Mouse (Mus musculus) liver (tissue): Measurements from ENCODE around the gene Olfr718-ps1.
"Not testable (repeated sequence)": the region's sequence is repeated elsewhere in the genome, so short reads cannot be mapped to it uniquely, and the experiment has no call there.

Experiments used
- DNase-seq: peaks from one replicate; pipeline ENCODE4 v3.0.0-alpha.2; 2020; ENCODE audit warnings: mixed read lengths

Gene Olfr718-ps1

DNA sequence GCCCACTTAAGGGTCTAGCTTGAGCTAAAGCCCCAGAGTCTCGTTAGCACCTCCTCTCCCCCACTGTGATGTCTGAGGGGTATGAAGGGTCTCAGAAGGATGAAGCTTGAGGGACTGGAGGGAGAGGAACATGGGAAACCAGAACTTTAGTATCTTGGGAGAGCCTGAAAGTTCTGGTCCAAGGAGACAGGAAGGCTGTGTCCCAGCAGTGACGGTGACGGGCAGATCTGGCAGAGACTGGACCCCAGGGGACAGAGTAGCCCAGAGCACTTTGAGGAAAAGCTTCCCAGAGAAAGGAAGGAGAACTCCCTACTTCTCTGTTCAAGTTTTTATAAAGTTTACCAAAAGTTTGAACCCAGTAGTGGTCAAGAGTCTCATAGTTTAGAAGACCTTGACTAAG lies at the start of gene Olfr718-ps1:
Gene Olfr718-ps1 (minus strand): TSS at position 101 of the 400 bp plus-strand sequence.
- no peak for DNase-seq

DNA sequence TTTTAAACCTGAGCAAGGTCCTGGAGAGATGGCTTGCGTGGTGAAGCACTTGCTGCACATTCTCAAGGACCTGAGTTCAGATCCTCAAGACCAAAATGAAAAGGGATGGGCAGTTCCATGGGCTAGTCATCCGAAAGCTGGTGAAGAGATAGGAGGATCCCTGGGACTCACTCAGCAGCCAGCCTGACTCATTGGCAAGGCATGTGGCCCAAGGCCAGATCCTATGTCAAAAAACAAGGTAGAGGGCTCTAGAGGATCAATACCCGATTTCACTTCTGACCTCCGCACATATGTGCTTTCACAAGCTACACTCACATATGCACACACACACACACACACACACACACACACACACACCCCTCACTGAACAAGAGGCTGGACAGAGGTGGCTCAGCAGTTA lies 49.1 kb upstream of the Olfr718-ps1 start:
- no peak for DNase-seq

DNA sequence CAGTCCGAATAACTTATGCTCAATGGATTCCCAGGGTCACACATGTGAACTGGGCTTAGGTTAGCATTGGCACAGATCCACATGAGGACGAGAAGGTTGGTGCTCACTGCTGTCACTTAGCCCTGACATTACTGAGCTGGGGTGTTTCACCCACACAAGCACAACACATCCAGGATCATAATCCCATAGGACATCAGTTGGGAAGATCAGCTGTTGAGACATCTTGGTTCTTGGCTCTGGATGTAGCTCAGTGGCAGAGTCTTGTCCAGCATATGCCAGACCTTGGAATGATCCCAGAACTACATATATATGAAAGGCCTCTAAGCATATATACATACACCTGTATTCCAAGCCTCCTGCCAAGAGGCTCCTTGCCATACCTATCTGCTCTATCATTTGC lies 47.8 kb upstream of the Olfr718-ps1 start:
- DNase-seq: no peak

DNA sequence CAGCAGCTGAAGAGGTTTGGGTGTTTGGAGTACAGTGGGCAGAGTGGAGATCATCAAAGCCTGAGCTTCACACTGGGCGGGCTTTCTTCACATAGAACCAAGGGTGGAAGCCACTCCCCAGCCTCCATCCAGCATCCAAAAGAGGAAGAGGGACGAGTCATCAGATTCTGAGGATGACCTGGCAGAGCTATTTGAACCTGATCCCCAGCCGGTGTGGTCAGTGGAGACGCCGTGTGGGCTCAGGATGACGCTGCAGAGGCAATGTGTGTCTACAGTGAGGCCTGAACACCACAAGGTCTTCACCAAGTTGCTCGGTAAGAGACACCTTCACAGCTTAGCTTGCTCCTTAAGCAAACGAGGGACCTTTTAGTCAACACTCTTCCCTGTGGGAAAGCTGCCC lies 47.4 kb upstream of the Olfr718-ps1 start:
- DNase-seq: not testable (repeated sequence)

DNA sequence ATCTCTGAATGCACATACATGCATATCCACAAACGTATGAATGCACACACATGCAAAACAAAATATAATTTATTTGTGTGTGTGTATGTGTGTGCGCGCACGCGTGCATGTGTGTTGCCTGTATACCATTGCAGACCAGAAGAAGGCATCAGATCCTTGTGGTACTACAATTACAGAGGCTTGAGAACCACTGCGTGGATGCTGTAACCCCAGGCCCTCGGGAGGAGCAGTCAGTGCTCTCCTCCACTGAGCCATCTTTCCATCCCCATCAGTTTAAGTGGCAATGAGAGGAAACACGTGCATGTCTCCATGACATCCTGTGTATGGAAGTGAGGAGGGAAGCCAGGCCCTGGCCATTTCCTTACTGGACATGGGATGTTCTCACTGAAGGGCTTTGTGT lies 45.4 kb upstream of the Olfr718-ps1 start:
- no peak for DNase-seq

DNA sequence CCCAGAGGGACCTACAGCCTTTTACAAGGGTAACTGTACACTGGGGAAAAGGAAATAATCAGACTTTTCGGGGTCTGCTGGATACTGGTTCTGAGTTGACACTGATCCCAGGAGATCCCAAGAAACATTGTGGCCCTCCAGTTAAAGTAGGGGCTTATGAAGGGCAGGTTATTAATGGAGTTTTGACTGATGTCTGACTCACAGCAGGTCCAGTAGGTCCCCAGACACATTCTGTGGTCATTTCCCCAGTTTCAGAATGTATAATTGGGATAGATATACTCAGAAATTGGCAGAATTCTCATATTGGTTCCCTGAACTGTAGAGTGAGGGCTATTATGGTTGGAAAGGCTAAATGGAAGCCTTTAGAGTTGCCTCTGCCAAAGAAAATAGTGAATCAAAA lies 40.6 kb upstream of the Olfr718-ps1 start:
- DNase-seq: not testable (repeated sequence)

DNA sequence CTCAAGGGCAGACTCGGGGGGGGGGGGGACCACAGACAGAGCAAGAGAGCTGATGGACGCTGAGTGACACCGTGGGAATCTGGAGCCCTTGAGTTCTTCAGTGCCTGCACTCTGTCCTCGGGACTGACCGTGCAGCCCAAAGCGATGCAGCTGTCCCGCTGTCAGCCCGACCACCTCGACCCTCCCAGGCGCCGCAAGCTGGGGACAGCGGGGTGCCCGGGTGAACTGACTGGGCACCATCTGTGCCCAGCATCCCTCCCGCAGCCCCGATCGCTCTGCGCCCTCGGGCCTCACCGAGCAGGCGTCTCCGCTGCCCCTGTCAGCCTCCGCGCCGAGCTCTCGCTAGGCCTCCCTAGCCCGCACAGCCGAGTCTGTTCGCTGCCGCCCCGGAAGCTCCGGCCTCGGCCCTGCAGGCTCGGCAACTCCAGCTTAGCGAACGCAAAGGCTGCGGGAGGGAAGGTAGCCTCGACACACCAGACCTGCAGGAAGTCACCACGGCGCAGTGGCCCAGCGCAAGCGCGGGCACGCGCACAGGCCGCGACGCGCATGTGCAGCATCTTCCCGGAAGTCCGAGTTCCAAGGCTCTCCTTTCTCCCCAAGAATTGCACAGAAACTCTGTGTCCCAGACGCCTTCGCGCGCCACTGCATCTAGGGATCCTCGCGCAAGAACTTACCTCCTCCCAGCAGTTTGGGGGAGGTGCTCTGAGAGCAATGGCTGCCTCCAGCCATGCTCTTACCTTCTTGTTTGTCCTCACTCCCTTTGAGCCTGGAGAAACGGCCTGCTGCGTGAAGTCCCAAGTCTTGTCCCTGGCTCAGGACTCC lies 33.1 kb upstream of the Olfr718-ps1 start, which contains the start of the genes Rbak and Spdye4b:
Gene Rbak (minus strand): TSS at position 521 of the 822 bp plus-strand sequence.
Gene Spdye4b (plus strand): TSS at position 763 of the 822 bp plus-strand sequence.
- peak; percentile 84 for DNase-seq

DNA sequence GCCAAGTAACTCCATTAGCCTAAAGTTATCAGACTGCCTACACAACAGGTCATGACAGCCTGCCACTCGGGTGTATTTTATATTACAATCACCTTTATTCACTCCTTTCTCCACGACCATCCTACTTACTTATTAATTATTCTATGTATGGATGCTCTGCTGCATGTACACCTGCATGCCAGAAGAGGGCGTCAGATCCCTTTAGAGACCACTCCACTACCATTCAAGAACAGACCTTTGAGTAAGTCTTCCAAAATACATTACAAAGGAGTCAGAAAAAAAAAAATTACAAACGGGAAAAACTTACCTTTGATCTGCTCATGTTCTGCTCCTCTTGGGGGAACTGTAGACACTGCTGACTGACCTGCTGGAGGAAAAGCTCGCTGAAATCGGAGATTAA lies 31.8 kb upstream of the Olfr718-ps1 start:
- DNase-seq: no peak

DNA sequence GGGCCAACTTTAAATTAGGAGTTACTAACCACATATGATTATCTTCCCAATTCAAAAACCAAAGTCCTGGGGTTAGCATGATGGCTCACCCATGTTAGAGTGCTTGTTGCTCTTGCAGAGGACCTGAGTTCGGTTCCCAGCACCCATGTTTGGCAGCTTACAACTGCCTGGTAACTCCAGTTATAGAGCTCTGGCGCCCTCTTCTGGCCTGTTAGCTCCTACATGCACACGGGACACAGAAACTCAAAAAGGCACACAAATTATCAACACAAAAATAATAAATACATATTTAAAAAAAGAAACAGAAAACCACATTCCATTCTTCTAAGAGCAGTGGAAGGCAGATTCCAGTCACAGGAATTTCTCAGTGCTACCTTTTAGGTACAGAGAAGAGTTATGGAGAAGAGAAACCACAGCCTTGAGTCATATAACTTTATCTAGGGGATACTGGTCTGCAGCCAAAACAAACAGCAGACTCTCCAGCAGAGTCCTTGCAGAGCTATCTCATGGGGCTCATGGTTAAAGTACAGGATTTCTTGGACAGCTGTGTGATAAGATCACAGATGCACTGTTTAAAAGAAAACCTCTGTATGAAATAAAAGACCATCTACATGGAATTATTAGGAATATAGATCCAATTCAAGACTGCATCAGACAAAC lies 30.3 kb upstream of the Olfr718-ps1 start:
- DNase-seq: no peak

DNA sequence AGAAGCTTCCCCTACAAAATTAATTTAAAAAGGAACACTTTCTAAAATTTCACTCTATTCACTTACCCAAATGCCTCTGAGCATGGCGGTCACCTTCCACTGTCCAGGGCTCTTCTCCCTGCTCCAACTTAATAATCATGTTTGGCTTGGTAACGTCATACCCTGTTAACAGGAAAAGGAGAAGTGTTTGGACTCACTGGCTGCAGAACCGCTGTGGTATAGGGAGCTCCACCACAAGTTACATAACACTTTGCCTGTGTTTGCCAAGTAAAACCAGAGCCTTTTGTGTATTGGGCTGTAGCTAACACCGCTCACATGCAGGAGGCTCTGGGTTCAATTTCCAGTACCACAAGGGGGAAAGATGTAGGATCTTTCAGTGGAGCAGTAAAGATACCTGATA lies 28.6 kb upstream of the Olfr718-ps1 start:
- no peak for DNase-seq

DNA sequence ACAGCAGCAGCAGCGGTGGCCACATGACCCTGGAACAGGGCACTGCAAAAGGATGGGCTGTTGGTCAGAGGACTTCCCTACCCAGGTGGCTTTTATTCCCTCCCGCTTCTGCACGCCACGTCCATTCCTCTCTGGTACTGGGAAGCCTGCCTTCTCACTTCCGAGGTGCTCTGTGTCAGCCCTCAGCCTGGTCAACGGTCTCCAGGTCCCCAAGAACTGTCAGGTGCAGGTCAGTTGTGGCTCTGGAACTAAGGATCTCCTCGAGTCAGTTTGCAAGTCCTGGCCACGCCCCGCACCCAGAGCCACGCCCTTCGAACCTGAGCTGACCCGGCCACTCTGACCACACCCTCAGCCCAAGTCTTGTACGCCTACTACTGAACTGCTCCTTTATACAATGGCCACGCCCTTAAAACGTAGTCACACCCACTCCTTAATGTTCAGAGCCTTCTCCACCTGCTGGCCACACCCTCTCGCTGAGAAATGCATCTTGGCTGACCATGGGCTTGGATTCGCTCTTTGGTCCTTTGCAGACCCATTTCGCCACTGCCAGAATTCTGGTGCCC lies 18.2 kb upstream of the Olfr718-ps1 start:
- DNase-seq: peak; percentile 67

DNA sequence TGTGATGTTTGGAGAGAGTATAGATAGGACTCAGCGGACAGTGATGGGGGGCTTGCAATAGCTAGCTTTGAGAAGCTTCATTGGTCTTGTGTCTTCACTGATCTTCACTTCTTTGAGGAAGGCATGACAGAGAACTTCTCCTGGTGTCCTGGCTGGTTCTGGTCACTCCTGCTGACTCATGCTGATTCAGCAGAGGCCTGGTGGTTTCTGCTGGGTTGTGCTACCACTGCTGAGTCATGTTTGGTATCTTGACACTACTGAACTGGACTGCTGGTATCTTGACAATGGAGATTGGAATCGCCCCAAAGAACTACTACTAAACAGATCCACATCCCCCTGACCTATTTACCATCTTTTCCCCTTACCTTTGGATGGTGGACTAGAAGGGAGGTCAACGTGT lies 8.2 kb upstream of the Olfr718-ps1 start:
- DNase-seq: no peak

DNA sequence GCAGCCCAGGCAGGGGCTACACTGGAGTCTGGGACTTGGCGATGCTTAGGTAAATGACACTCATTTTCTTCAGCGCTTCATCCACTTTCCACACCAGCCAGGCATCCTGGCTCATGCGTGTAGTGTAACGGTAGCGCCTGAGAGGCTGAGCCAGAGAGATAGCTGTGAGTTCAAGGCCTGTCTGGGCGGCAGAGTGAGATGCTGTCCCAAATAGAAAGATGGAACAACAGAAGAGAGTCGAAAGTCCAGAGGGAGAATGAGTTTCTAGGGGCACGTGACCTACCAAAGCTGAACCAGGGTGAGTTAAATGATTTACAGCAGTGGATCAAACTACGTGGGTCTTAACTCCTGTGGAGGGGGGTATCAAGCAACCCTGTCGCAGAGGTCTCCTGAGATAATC lies 6.4 kb upstream of the Olfr718-ps1 start:
- no peak for DNase-seq

DNA sequence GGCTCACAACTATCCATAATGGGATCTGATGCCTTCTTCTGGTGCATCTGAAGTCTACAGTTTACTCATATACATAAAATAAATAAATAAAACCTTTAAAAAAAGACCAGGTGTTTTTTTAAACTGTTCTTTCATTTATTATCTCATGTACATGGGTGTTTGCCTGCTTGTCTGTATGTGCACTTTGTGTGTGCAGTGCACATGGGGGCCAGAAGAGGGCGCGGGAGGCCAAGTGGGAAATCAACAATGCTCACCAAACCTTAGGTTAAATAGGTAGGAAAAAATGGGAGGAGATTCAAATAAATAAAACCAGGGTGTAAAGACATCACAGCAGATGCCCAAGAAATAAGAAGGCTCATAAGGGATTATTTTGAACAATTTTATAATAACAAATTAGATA lies 2.7 kb upstream of the Olfr718-ps1 start:
- DNase-seq: no peak

DNA sequence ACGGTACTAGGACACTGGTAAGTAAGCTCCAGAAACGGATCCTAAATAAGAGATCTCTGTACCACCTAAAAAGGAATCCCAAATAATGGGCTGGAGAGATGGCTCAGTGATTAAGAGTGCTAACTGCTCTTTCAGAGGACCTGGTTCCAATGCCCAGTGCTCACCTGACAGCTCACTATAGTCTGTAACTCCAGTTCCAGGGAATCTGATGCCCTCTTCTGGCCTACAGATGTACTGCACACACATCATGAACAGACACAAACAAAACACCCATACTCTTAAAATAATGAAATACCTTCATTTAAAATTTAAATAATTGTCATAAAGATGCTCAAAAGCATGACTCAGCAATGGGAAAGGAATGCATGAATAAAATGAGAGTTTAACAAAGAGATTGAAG lies 2.2 kb upstream of the Olfr718-ps1 start:
- no peak for DNase-seq

DNA sequence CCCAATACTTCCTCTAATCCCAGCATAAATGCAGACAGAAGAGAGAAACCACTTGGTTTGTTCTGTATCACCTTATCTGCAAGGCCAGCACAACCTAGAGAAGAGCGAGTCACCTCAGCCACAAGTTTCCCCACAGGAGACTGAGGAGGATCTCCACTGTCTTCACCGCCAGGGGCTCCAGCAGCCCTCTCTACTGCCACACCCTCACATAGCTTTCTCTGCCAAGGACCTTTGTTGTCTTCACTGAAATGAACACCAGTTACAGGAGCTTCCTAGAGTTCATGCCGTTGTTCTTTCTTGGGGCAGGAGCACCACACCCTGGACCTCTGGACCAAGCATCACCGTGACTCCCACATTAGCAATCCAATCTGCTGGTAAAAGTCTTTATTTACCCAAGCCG lies 1.3 kb upstream of the Olfr718-ps1 start:
- no peak for DNase-seq

DNA sequence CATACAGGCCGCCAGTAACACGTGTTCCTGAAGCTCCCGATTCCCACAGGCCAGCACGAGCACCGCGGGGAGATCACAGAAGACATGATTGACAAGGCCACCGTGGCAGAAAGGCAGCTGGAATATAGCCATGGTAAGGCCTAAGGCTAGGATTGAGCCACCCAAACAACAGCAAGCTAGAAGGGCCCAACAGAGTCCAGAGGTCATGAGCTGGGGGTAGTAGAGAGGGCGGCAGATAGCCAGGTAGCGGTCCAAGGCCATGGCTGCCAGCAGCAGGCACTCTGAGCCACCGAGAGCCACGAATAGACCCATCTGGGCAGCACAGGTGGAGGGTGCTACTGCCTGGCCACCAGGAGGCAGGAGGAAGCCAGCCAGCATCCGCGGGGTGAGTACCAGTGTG lies 9.8 kb downstream of the Olfr718-ps1 start:
- DNase-seq: peak; percentile 10

DNA sequence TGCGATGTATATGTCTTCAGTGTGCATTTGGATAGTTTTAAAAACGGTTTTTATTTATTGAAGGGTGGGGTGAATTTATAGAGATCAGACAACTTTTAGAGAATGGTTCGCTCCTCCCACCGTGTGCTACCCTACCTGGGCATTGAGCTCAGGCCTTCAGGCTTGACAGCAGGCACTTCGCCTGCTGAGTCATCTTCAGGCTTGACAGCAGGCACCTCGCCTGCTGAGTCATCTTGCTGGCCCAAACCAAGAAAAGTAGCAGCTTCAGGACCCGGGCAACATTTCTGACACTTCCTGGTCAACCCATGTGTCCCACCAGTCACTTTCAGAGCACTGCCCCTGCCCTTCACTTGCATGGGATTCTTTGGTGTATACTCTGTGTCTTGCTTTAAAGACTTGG lies 12.3 kb downstream of the Olfr718-ps1 start:
- DNase-seq: peak; percentile 72

DNA sequence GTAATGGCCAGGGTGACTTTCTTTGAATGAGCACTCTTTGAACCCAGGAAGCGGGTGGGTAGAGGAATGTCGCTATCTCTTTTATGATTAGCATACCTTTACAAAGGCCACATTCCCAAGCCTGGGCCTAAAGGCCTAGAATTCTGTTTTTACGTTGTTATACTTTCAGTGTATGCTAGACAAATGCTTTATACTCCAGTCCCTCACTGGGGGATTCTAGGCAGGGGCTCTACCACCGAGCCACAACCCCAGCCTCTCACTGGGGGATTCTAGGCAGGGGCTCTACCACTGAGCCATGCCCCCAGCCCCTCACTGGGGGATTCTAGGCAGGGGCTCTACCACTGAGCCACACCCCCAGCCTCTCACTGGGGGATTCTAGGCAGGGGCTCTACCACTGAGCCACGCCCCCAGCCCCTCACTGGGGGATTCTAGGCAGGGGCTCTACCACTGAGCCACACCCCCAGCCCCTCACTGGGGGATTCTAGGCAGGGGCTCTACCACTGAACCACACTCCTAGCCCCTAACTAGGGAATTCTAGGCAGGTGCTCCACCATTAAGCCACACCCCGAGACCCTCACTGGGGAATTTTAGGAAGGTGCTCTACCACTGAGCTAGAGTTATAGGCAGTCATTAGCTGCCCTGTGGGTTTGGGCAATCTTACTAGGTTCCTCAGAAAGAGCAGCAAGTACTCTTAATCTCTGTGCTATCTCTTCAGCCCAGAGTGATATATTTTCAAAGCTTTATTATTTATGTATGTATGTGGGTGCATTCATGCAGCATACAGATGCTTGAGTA lies 13.0 kb downstream of the Olfr718-ps1 start:
- DNase-seq: not testable (repeated sequence)

DNA sequence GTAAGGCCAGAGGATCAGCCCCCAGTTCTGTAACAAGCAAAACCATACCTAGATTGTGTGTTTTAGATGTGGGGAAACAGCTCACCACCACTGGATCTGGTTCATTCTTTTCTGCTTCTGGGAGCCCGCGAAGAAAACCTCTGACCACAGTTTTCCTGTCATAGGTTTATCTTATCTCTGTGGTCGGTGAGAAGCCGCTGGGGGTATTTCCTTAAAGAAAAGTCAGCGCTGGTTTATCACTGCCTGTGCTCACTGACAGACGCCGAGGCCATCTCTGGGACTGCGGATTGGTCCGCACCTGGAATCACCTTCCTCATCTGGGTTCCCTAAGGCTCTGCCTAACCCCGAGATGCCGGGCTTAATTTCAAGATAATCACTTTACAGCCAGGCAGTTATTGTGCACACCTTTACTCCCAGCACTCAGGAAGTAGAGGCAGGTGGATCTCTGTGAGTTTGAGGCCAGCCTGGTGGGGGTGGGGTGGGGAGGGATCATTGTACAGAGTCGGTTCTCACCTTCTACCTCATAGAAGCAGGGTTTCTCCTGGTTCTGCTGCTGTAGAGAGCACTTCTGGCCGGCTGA lies 14.4 kb downstream of the Olfr718-ps1 start:
- DNase-seq: no peak

DNA sequence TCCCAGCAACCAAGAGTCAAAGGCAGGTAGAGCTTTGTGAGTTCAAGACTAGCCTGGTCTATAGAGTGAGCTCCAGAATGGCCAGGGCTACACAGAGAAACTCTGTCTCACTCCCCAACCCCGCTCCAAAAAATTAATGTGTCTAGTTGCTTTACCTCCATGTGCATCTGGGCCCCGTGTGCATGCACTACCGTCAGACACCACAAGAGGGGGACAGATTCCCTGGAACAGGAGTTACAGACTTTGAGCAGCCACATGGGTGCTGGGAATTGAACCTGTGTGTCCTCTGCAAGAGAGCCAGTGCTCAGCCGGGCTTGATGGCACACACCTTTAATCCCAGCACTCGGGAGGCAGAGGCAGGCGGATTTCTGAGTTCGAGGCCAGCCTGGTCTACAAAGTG lies 17.0 kb downstream of the Olfr718-ps1 start:
- peak; percentile 58 for DNase-seq

DNA sequence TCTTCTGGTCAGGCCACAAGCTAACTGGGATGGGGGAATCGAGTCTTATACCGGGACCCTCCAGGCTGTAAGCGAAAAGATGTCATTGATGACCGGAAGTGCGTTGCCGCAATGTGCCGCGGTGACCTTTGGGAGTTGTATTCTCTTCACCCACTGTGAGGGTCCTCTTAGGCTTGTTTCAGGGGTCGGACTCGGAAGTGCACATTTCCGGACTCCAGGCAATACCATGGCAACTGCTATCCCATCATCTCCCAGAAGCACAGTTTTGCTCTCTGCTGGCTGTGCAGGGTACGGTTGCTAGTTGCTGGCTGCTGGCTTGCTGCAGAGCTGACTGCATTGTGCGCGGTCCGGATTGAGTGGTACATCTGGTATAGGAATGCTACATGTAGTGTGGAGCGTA lies 18.3 kb downstream of the Olfr718-ps1 start:
- no peak for DNase-seq

DNA sequence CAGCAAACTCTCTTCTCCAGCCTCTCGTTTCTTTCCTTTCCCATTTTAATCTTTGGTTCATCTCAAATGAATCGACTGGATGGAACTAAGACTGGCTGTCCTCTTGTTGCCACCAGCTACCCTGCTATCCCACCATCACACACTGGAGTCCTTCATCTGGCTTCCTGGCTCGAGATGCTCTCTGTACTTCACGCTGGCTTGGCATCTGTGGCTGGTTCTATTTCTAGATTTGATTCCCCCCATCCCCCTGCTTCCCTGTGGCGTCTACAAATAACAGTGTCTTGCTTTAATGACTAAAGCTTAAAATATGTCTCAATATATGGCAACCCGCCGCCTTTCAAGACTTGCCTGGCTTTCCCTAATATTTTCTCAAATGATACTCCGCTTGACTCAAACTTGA lies 19.5 kb downstream of the Olfr718-ps1 start:
- no peak for DNase-seq
